Mouse (Mus musculus) layer of hippocampus, adult 2 months (tissue): ENCODE measurements around the gene Sap18. TPM values are rescaled to one million over a fixed set of nuclear protein-coding genes. Genes with fewer than 3 reads are reported as not detected.
"Not testable (repeated sequence)": the region's sequence is repeated elsewhere in the genome, so short reads cannot be mapped to it uniquely, and the experiment has no call there.

Experiments
- DNase-seq, 2 experiments: peaks; one replicate each; pipeline ENCODE4 v3.0.0; 2022; ENCODE audit warnings: low spot score in 2 of 2
- H3K27ac ChIP-seq: fragments of 200-600 bp; 2 replicates; pipeline ENCODE4 v1.8.1; 2022
- H3K4me3 ChIP-seq: fragments of 200-600 bp; 2 replicates; pipeline ENCODE4 v1.8.1; 2022; ENCODE audit warnings: mild to moderate bottlenecking
- CTCF ChIP-seq: fragments of 200-600 bp; conservative IDR thresholded peaks from 2 replicates; pipeline ENCODE4 v1.8.1; 2022; ENCODE audit warnings: antibody characterized with exemption, mild to moderate bottlenecking, moderate library complexity
- long read RNA-seq, 2 experiments: library from polyadenylated mRNA; stranded (forward); transcript quantifications; one replicate each; pipeline ENCODE4 v2.0.0; 2021; ENCODE audit warnings: borderline mapping rate in 2 of 2
- total RNA-seq, 2 experiments: library from RNA; stranded (reverse); gene quantifications; 2 replicates each; pipeline ENCODE4 v1.2.3; 2021

Gene Sap18
- total RNA-seq, result 10 to 100 TPM; 47.7 to 67.6 TPM
- long read RNA-seq, experiment 1, full-length matches to known transcripts, result 73 of 92 reads
- long read RNA-seq, experiment 1, partial matches to known transcripts, result 5 of 92 reads
- long read RNA-seq, experiment 1, other reads (novel, unspliced or antisense), result 14 of 92 reads
- long read RNA-seq, experiment 2, full-length matches to known transcripts, result 91 of 120 reads
- long read RNA-seq, experiment 2, partial matches to known transcripts, result 1 of 120 reads
- long read RNA-seq, experiment 2, other reads (novel, unspliced or antisense), result 28 of 120 reads

GRCm38 (mm10) chr14:57797991-57798931 is at the start of gene Sap18:
Gene Sap18 (plus strand): TSS chr14:57798180.
- H3K27ac ChIP-seq, result peak within 1 kb of the TSS; percentile 93
- peak within 1 kb of the TSS; percentile 88 for H3K4me3 ChIP-seq
- no peak for TF ChIP-seq CTCF
- peak; percentile 97 to 98 for DNase-seq

- no peak for DNase-seq
- no peak overlapping the region for H3K4me3 ChIP-seq
- H3K27ac ChIP-seq, result no peak overlapping the region
- TF ChIP-seq CTCF, result no peak
Observed at GRCm38 (mm10) chr14:57749501-57749900, 48.5 kb upstream of the Sap18 start.

GRCm38 (mm10) chr14:57751006-57751405 is 47.0 kb upstream of the Sap18 start:
- H3K4me3 ChIP-seq, H3K27ac ChIP-seq, DNase-seq: not testable (repeated sequence)

- no peak for TF ChIP-seq CTCF
- Histone ChIP-seq H3K27ac (0 out of 2 replicates have a peak overlapping the region, but pooled peaks have one; percentile 37), H3K4me3 (no peak overlapping the region)
- DNase-seq, result no peak
Observed at GRCm38 (mm10) chr14:57753351-57753992, 44.5 kb upstream of the Sap18 start.

- no peak for TF ChIP-seq CTCF
- H3K27ac ChIP-seq, result no peak overlapping the region
- no peak for DNase-seq
- no peak overlapping the region for H3K4me3 ChIP-seq
Observed at GRCm38 (mm10) chr14:57755661-57756060, 42.3 kb upstream of the Sap18 start.

- Histone ChIP-seq H3K27ac (no peak overlapping the region), H3K4me3 (no peak overlapping the region)
- TF ChIP-seq CTCF, result no peak
- no peak for DNase-seq
Observed at GRCm38 (mm10) chr14:57756094-57756493, 41.9 kb upstream of the Sap18 start.

- no peak for TF ChIP-seq CTCF
- Histone ChIP-seq H3K27ac (no peak within 1 kb of the TSS), H3K4me3 (no peak within 1 kb of the TSS)
- DNase-seq, result no peak
Observed at GRCm38 (mm10) chr14:57758237-57758636, 39.7 kb upstream of the Sap18 start, which contains the start of gene Lats2. Gene Lats2 (minus strand): TSS chr14:57758388.

GRCm38 (mm10) chr14:57760447-57761412 is 37.2 kb upstream of the Sap18 start:
- H3K4me3 ChIP-seq, result no peak overlapping the region
- TF ChIP-seq CTCF, result no peak
- no peak overlapping the region for H3K27ac ChIP-seq
- DNase-seq, result no peak

- no peak for TF ChIP-seq CTCF
- Histone ChIP-seq H3K27ac (no peak overlapping the region), H3K4me3 (no peak overlapping the region)
- DNase-seq, result no peak
Observed at GRCm38 (mm10) chr14:57769102-57769501, 28.9 kb upstream of the Sap18 start.

- TF ChIP-seq CTCF, result no peak
- DNase-seq, result no peak
- Histone ChIP-seq H3K27ac (no peak overlapping the region), H3K4me3 (no peak overlapping the region)
Observed at GRCm38 (mm10) chr14:57772157-57772815, 25.7 kb upstream of the Sap18 start.

GRCm38 (mm10) chr14:57787406-57787805 is 10.6 kb upstream of the Sap18 start:
- no peak overlapping the region for H3K4me3 ChIP-seq
- no peak for TF ChIP-seq CTCF
- DNase-seq, result no peak
- H3K27ac ChIP-seq, result no peak overlapping the region
